Mouse (Mus musculus): ENCODE measurements at regions not wholly inside any gene's neighbourhood (a gene's known extent, or its start where the extent isn't known, plus 50 kb on each side); places are given as distances from the start of the nearest gene placed in this dataset.
"Not testable (repeated sequence)": the region's sequence is repeated elsewhere in the genome, so short reads cannot be mapped to it uniquely, and the experiment has no call there.

GRCm38 (mm10) chr1:98665584-98665983 is 244.7 kb downstream of the Slco6d1 start:
- no peak for DNase-seq (ENCODE audit: low read depth, low spot score)

- not testable (repeated sequence) for DNase-seq (ENCODE audit: low read depth, low spot score)
These were observed 246.5 kb downstream of the Slco6d1 start for GRCm38 (mm10) chr1:98667426-98667825.

- DNase-seq (ENCODE audit: low read depth, low spot score): no peak
These were observed 247.0 kb downstream of the Slco6d1 start for GRCm38 (mm10) chr1:98667887-98668286.

DNA sequence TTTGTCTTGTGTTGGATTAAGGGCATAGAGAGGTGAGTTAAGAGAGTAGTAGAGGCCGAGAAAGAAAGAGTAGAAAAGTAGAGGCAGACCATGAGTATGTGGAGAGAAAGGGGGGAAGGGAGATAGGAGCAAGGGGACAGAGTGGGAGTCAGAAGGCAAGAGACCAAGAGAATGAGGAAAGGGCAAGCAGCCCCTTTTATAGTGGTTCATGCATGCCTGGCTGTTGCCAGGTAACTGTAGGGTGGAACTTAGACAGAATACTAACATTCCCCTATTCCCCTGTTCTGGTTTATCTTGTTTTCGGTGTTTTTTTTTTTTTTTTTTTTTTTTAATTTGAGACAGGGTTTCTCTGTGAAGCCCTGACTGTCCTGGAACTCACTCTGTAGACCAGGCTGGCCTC is 247.7 kb downstream of the Slco6d1 start:
- DNase-seq (ENCODE audit: low read depth, low spot score): no peak

GRCm38 (mm10) chr1:98678686-98679085 is 257.8 kb downstream of the Slco6d1 start:
- no peak for DNase-seq (ENCODE audit: low read depth, low spot score)

GRCm38 (mm10) chr1:98713809-98714208 is 292.9 kb downstream of the Slco6d1 start:
- no peak for DNase-seq (ENCODE audit: low read depth, low spot score)

DNA sequence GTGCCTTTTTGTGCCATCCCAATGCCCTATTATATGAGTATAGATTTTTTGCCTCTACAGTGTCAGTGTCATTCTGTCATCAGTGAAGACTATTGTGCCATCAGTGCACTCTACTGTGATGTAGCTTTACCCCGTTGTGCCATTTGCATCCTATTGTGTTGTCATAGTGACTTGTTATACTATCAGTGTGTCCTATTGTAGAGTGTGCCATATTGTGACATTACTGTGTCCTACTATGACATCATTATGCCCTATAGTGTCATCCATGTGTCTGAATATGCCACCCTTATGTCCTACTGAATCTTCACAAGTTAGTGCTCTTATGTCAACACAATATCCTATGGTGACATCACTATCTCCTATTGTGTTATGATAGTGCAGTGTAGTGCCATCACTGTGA is 293.4 kb downstream of the Slco6d1 start:
- DNase-seq (ENCODE audit: low read depth, low spot score): no peak

GRCm38 (mm10) chr1:98720595-98720994 is 299.7 kb downstream of the Slco6d1 start:
- DNase-seq (ENCODE audit: low read depth, low spot score): no peak

GRCm38 (mm10) chr1:98727354-98728015 is 306.6 kb downstream of the Slco6d1 start:
- DNase-seq (ENCODE audit: low read depth, low spot score): no peak

DNA sequence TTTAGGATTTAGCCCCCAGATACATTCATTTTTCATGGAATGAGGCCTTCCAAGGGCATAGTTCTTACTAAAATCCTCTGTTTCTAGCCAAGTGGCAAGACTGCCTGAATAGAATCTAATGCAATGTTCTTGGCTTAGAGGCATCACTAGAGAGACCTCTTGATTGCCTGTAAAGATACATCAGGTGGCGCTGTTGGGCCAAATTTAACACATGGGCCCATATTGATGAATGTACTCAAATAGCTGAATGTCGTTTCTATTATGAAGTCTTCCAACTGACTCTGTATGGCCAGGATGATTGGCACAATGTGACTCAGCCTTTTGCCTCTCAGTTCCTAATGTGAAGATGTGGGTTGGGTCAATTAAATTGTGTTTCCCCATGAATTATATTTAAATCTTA is 328.0 kb downstream of the Slco6d1 start:
- peak; percentile 26 for DNase-seq (ENCODE audit: low read depth, low spot score)

DNA sequence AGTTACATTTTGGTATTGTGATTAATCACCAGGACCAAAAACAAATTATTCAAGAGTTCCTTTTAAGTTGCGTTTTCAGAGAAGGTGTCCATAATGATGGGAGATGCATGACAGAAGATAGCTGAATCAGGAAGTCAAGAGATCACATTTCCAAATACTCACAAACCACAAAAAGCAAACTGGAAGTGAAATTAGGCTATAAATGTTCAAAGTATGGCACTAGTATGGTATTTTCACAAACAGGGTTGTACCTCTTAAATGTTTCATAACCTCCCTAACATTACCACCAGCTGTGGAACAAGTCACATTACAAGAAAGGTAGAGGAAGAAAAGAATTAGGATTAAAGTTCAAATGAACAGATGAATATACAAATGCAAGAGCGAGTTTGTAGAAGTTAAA is 367.6 kb downstream of the Slco6d1 start:
- no peak for DNase-seq (ENCODE audit: low read depth, low spot score)

- no peak for DNase-seq (ENCODE audit: low read depth, low spot score)
These were observed 372.4 kb downstream of the Slco6d1 start for GRCm38 (mm10) chr1:98793320-98793719.

GRCm38 (mm10) chr1:98812543-98812942 is 391.6 kb downstream of the Slco6d1 start:
- DNase-seq (ENCODE audit: low read depth, low spot score): no peak

DNA sequence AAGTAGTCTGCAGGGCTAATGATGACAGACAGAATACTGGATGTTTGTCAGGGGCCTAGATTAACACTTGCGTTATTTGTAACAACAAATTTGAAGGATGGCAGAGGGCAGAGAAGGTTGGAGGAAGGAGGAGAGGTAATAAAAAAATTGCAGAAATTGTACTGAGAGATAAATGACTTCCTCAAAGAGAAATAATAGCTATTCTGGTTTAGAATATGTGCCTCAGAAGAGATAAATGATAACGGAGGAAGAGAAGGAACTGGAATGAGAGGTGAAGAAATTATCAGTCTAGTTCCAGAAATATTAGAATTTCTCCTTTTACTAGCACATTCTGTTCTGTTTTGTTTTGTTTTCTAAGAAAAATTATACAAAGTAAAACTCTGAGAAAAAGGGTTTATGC is 393.1 kb downstream of the Slco6d1 start:
- DNase-seq (ENCODE audit: low read depth, low spot score): no peak

- no peak for DNase-seq (ENCODE audit: low read depth, low spot score)
These were observed 397.2 kb downstream of the Slco6d1 start for GRCm38 (mm10) chr1:98818076-98818475.

DNA sequence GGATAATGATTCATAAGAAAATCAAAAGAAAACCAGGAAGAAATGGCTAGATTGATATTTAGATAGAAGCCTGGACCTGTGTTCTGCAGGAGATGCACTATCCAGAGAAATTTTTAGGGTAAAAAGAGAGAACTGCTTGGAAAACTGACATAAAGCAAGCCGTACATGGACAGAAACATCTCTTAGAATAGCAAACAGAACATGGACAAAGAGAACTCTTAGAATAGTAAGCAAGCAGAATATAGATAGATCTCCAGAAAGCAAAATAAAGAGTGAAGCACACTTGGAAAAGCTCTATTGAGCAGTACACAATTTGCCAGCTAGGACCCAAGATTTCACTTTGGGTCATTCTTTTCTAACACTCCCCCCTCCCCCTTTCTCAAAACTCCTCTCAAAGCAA is 439.3 kb downstream of the Slco6d1 start:
- no peak for DNase-seq (ENCODE audit: low read depth, low spot score)

GRCm38 (mm10) chr1:98906260-98906659 is 485.3 kb downstream of the Slco6d1 start:
- DNase-seq (ENCODE audit: low read depth, low spot score): no peak

GRCm38 (mm10) chr1:98923043-98923442 is 502.1 kb downstream of the Slco6d1 start:
- no peak for DNase-seq (ENCODE audit: low read depth, low spot score)

DNA sequence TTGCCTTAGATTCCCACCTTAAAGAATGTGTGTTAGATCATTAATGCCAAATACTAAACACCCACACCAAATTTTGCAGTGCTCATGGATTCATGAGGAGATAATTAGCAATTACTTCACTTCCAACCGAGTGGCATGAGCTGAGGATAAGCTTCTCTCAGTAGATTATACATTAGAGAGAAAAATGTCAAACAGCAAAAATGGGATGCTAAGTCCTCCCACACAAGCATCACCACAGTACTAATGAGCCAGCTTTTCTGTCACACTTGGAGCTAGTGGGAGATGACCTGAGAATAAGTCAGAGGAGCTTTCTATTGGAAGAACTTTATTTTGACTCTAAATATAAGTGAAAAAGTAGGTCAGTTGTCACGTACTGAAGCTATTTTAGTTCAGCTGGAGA is 504.0 kb downstream of the Slco6d1 start:
- DNase-seq (ENCODE audit: low read depth, low spot score): no peak

- DNase-seq (ENCODE audit: low read depth, low spot score): no peak
These were observed 510.0 kb downstream of the Slco6d1 start for GRCm38 (mm10) chr1:98930926-98931325.

GRCm38 (mm10) chr1:98932239-98932638 is 511.3 kb downstream of the Slco6d1 start:
- no peak for DNase-seq (ENCODE audit: low read depth, low spot score)

GRCm38 (mm10) chr1:98977686-98978085 is 556.8 kb downstream of the Slco6d1 start:
- DNase-seq (ENCODE audit: low read depth, low spot score): no peak

Measured in 3T3-L1 (cell line).